Mouse (Mus musculus) hindlimb bud, embryonic 11.5 days (tissue): ENCODE data around the gene Ndufa8.

Experiments
- DNase-seq: peaks from one replicate; pipeline ENCODE4 v3.0.0-alpha.2; 2012; ENCODE audit warnings: low read depth, low spot score; ENCODE audit errors: extremely low spot score

Ndufa8 gene

GRCm38 (mm10) chr2:36048748-36049566, at the start of gene Ndufa8, which contains the start of gene Morn5:
Ndufa8 (minus strand) TSS chr2:36049406.
Morn5 (plus strand) TSS chr2:36049458.
- peak; percentile 98 for DNase-seq

DNA sequence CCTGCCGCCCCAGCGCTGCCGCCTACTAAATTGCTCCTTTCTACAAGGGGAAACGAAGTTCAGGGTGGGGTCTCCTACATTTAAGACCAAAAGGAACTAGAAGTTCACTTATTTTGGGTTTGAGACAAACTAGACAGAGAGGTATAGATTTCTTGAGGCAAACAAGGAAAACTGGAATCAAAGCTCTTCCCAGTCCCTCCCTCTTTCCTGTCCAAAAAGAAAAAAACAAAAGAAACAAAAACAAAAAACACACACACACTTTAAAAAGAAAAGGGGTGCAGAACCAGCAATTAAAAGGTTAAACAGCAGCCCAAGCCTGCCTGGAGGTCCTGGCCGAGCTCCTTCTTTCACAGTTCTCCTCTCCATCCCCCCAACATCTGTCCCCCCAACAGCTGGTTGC, 48.8 kb upstream of the Ndufa8 start:
- no peak for DNase-seq

- no peak for DNase-seq
These were observed 48.1 kb upstream of the Ndufa8 start for GRCm38 (mm10) chr2:36097129-36097815.

- no peak for DNase-seq
These were observed 44.8 kb upstream of the Ndufa8 start for GRCm38 (mm10) chr2:36093914-36094475.

GRCm38 (mm10) chr2:36093301-36093700, 44.1 kb upstream of the Ndufa8 start:
- DNase-seq: no peak

GRCm38 (mm10) chr2:36092748-36093147, 43.5 kb upstream of the Ndufa8 start:
- DNase-seq: no peak

GRCm38 (mm10) chr2:36090853-36091741, 41.9 kb upstream of the Ndufa8 start:
- no peak for DNase-seq

GRCm38 (mm10) chr2:36089190-36089589, 40.0 kb upstream of the Ndufa8 start:
- no peak for DNase-seq

DNA sequence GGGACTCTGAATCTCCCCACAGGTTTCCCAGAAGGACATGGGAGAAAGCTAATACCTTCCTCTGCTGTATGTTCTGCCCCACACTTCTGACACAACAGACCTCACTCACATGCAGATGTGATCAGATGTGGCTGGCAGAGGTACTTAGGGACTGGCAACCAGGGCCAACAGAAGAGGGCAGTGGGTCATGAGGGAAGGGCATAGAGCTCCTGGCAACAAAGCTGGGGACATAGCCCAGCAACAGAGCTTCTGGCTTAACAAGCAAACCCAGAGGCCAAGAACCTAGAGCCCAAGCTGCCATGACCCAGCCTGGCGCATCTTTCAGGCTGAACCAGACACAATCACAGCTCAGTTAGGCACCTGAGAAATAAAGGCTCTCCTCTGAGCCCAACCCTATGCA, 35.8 kb upstream of the Ndufa8 start:
- no peak for DNase-seq

DNA sequence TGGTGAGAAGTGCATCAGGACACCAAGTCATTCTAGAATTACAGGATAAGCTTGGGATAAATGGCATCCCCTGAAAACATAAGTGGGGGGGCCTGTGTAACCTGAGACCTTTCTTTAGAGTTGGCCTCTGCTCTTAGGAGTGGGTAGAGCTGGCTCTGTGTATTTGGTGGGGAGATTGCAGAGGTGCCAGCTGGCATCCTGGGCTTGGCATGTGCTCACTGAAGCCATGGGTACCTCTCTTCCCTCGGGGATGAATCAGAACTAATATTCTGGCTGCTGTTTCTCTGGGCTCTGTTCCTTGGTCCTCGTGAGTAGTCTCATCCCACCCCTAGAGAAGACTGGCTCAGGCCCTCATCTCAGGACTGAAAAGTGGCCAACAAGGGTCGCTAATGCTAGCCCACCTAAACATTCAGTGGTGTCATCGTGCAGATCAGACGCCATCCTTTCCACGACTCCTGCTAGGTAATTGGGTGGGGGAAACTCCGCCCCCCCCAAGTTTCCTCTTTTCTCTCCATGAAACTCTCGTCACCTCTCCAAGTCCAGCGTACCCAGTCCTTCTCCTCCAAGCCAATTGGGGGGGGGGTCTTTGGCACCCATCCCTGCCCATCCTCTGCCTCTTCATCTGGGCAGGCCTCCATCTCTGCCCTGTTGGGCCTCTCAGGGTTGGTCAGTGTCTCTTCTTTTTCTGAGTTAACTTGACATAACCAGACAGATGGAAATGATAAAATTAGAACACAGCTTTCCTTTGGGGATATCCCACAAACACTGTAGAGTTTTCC, 33.8 kb upstream of the Ndufa8 start:
- DNase-seq: no peak

- DNase-seq: no peak
These were observed 32.2 kb upstream of the Ndufa8 start for GRCm38 (mm10) chr2:36081446-36081845.

- DNase-seq: no peak
These were observed 28.1 kb upstream of the Ndufa8 start for GRCm38 (mm10) chr2:36077160-36077761.

DNA sequence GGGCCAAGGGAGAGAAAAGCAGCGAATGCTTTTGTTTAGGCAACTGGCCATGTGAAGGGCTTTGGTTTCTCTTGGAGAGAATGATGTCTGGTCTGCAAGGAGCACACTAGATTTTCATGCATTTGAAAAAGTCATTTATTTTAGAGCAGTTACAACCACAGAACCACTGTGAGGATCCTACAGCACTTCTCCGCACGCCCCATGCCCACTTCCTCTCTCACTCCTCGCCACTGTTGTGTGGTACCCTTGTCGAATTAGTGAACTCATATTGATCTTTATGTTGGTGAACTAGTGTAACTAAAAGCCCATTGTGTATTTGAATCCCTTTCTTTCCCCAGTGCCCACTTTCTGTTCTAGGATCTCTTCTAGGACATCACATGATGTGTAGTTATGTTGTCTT, 26.0 kb upstream of the Ndufa8 start:
- DNase-seq: no peak

- DNase-seq: no peak
These were observed 24.6 kb upstream of the Ndufa8 start for GRCm38 (mm10) chr2:36073781-36074180.

DNA sequence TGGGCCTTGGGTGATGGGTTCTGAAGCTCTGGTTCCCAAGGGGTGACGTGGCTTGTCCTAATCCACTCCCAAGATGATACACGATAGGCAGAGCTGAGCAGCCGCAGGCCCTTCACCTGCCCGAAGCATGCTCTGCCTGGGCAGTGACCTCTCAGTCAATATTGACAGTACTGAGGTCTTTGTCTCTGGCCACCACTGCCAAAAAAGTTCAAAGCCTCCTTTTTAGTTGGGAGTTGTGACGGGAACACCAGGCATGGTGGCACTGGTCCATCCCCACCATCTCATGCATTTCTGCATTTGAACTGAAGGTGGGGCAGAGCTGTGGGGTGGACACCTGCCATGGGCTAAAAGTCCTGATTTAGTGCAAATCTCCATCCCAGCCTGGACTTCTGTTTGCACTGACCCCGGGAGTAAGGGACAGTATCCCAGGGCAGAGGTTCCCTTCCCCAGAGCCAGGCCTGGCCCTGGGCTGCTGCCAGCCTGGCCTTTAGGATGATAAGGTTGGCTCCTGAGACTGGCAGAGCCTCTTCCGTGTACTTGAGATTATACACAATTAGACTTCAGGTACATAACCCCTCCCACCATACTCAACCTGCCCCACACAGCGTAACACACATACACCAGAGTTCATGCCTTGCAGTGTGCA, 22.6 kb upstream of the Ndufa8 start:
- DNase-seq: no peak

GRCm38 (mm10) chr2:36067132-36067531, 17.9 kb upstream of the Ndufa8 start:
- no peak for DNase-seq

DNA sequence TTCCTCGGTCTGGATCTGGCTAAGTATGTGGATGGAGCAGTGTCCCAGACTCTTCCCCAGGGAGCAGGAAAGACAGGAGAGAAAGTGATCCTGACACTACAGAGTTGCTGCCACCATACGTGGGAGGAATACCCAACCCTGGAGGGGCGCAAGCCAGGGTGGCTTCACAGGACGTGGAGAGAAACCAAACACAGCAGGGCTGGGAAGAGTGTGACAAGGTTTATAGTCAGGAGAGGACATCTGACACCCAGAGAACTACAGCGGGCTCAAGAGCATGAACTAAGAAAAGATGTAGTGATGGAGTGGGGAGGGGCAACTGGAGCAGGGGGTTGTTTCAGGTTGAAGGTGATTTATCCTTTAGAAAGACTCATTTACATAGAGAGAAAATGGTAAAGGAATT, 12.2 kb upstream of the Ndufa8 start:
- DNase-seq: no peak

DNA sequence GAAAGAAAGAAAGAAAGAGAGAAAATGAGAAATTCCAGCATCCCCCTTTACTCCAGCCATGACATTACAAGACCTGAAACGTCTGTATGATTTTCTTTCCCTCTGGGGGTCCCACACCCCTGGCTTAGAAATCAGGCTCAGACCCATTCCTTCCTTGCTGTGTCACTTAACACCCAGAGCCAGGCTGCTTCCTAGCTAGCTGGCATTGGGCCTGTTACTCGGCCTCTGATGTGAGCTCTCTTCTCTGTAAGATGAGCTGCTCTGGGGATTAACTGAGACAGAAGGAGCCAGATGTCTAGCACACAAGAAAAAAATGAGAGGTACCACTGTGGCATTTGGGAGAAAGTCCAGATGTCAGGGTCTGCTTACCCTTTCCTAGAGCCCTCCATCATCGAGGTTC, 7.0 kb upstream of the Ndufa8 start:
- DNase-seq: no peak

DNA sequence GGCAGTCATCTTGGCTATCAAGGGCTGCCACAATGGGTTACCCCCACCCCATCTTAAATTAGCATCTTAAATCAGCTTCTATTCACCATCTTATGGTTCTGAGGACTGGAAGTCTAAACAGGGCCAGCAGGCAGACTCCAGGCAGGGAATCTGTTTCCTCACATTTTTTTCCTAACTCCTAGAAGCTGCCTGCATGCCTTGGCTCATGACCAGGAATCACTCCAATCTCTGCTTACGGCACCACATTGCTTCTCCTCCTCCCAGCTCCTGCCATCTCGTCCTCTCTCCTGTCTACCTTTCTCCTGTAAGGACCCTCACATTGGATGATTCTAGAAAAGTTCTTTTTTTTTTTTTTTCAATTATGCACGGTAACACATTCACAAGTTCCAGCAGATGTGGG, 4.0 kb upstream of the Ndufa8 start:
- no peak for DNase-seq
